Mouse (Mus musculus): ENCODE data around the gene Nfatc4.
A peak's percentile ranks its signal among the peaks of the same experiment; 100 is the strongest.

Gene Nfatc4

DNA sequence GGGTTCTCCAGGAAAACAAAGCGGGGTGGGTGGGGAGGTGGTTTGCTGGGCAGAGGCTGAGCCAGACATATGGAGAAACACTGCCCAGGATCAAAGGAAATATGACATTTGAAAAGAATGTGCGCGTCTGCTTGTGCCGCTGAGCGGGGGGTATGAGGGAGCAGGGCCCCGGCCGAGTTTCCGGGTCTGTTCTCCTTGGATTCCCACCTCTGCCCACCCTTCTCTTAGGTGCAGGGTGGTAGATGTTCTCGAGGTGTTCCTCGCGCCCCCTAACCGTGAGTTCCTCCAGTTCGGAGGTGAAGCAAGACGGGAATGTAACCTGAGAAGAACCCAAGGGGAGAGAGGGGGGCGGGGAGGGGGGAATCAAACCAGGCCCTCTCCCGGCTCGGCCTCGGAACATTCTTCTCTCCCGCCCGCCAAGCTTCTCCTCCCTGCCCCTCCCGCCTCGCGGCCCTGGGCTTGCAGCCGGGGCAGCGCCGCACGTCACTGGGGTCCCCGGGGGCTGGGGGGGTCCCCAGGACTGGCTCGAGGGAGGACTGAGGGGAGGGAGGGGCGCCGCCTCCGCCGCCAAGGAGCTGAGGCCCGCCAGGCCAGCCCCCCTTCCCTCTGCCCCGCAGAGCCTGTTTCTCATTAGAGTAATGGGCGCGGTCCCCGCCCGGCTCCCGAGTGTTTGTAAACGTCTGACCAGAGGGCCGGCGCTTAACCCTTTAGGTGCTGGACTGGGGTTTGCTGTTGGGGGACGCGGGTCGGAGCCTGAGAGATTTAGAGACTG lies at the start of gene Nfatc4:
TSS of gene Nfatc4 (plus strand) at position 154 of the 772 bp plus-strand sequence.
- DNase-seq = peak; percentile 16

DNA sequence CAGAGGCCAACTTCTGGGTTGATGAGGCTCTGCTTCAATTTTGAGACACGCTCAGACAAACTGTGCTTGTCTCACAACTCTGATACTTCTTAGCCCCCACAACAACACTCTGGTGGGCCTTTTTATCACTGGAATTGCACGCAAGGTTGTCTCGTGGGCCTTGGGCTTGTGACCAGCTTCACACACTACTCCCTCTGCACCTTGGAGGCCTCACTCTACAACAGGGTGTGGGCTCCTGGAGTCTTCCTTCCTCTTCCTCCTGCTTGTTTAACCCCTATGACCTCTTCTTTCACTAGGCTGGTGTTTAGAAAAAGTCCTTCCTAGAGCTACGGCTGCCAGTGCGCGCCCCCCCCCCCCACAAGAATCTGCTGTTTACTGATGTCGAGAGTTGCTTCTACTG lies 46.2 kb upstream of the Nfatc4 start:
- no peak for DNase-seq

GRCm38 (mm10) chr14:55777176-55777575 lies 45.8 kb upstream of the Nfatc4 start:
- no peak for DNase-seq

- DNase-seq = no peak
These were observed 45.1 kb upstream of the Nfatc4 start for GRCm38 (mm10) chr14:55777806-55778205.

DNA sequence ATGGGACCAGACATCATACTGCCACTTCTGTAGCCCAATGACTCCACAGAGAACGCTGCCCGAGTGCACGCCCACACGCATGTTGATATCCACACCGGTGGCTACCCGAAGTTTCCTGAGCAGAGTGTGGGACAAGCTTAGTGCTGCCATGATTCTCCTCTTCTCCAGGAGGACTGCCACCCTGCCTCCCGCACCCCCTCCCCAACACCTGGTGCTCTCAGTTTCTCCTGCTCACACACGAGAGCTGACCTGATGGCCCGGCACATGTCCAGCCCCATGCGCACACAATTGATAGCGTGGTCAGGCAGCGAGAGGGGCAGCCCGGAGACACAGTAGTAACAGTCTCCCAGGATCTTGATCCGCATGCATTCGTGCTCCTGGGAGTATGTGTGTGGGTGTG lies 44.3 kb upstream of the Nfatc4 start:
- DNase-seq = no peak

- no peak for DNase-seq
These were observed 43.3 kb upstream of the Nfatc4 start for GRCm38 (mm10) chr14:55779656-55780055.

DNA sequence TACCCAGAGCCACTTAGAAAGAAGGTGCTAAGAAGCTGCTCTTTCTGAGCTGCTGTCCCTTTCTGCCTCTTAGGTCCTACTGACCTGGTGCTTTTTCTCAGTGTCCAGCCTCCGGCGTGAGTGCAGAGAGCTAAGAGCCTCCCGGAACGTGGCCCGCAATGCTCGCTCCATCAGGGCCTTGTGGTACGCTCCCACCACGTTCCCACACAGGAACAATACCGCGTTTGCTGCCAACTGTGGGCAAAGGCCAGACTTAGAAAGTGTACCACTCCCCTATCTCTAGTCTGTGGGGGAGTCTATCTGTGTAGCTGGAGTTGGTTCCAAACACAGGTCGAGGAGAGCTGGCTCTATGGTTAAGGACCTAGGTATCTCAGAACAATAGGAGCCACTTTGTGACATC lies 42.2 kb upstream of the Nfatc4 start:
- DNase-seq = no peak

GRCm38 (mm10) chr14:55781310-55781709 lies 41.6 kb upstream of the Nfatc4 start:
- DNase-seq = peak; percentile 62

DNA sequence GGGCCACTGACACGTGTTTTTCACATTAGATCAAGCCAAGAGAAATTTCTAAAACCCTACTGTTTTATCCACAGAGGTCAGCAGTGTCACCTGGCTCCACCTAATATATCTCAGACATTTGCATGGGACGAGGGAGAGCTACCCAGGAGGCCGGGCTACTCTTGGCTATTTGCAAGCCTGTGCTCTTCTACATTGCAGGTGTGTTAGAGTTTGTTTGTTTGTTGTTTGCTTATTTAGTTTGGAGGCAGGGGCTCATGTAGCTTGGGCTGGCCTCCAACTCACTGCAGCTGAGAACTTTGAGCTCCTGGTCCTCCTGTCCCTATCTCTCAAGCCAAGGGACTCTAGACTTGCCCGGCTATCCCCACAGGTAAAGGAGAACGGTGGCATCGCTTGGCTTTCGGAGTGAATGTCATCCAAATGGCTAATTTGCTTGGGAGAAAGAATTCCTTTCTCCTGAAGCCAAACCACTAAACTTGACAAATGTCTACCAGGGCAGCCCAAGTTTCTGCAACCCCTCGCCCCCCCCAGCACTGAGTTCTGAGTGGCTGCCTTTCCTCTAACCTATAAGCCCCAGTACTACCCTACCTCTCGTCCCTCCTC lies 40.5 kb upstream of the Nfatc4 start:
- DNase-seq = no peak

DNA sequence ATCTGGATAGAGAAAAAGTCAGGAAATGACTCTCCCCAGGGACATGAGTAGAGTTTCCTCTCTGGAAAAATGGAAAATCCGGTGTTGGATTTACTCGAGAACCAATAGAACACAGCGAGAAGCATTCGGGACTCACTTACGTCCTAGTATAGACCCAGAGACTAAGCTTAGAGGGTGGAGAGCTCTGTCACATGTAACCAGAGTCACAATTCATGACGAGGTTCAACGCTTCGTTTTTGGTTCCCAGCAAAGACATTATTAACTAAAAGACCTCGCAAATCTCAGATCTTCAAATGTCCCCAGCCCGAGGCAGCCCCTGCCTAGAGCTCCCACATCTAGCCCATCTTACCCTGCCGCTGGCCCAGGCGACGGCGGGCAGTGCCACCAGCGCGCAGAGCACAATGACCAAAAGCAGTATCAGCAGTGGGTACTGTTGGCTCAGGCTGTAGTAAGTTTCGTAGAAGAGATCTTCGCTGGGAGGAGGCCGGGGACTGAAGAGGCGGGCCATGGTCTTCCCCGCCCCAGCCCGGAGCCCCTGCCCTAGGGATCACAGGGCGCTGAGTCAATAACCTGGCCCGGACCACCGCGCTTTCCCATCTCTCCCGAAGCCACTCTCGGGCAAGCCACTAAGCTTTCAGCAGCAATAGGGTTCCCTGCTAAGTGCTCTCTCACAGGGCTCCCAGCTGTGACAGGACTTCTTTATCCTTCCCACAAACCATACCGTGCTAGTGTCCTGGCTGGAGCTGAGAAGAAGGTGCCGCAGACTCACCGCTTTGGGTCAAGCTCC lies 39.6 kb upstream of the Nfatc4 start:
- no peak for DNase-seq

DNA sequence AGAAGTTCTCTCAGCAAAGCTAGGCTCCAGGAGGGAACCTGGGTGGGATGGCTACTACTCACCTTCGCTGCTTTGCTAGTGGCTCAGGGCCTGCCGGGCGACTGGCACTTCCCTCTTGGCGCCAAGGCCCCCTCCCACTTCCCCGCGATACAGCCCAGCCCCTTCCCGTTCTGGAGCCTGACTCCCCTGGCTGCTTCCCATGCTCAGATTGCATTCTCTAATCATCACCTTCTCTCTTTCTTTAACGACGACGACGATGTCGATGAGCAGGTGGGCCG lies 39.0 kb upstream of the Nfatc4 start, which contains the start of gene Adcy4:
TSS of gene Adcy4 (minus strand) at position 138 of the 278 bp plus-strand sequence.
- DNase-seq = no peak

DNA sequence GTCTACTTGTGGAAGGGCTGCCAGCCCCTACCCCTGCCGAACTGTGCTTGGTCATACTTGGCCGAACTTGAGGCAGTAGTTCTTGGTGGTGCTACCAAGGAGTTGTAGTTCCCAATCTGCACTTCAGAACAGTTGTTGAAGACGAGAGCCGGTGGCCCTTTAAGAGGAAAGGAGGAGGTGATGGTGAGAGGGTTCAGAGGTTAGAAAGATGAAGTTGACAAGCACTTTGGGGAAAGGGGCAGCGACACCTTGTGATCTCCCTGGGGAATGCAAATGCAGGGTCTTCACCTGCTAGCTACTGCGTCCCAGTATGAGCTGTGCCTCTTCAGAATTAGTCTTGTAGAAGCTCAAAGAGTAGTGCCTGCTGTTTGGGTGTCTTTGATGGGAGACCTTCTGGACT lies 37.7 kb upstream of the Nfatc4 start:
- no peak for DNase-seq

GRCm38 (mm10) chr14:55787731-55788130 lies 35.2 kb upstream of the Nfatc4 start:
- no peak for DNase-seq

DNA sequence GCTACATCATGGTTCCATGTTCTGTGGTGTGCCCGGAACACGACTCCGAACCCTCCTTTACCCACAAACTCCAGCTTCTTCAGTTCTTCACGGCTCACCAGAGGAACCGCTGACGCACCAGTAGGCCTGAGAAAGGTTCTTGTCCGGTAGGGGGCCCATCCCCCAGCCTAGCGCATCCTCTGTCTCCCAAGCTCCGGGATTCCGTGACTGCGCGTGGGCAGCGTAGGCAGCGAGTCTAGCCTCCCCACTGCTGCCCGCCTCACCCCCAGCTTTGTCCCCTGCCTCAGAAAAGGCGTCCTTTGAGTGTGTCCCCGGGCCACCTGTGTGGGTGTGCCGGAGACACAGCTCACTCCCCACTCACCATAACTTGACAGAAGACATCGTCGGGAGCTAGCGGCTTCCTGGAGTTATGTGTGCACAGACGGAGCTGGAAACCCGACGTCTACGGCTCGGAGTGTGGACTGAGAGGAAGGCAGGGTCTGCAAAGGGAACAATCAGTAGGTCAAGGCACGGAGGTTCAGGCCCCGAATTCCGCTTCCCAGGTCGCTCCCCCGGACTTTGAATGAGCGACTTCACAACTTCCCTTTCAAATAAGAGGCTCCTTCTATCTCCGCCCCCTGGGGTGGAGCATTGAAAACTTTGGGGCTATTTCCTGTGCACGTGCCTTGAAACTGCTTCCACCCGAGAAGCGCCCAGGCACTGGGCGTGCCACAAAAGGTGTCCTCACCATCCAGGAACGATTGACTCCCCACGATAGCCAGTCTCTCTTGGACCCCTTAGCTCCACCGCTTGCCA lies 34.5 kb upstream of the Nfatc4 start, which contains the start of gene Ripk3:
TSS of gene Ripk3 (minus strand) at position 610 of the 795 bp plus-strand sequence.
- no peak for DNase-seq

GRCm38 (mm10) chr14:55793461-55793860 lies 29.5 kb upstream of the Nfatc4 start:
- no peak for DNase-seq

DNA sequence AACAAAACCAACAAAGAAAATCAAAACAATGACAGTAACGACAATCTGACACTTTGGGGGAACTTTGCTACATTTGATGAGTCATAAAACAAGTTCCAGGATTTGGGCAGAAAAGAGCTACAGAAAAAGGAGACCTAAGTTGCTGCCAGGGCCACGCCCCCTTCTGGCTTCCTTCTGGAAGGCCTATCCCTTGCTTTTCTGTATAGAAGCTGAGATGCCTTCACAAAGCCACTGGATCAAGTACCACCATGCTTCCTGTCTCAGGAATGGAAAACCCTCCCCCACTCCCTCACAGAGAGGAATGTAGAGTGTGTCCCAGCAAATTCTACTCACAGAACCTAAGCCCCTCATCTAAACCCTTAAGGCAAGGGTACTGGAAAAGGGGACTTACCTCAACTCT lies 29.0 kb upstream of the Nfatc4 start:
- DNase-seq = no peak

DNA sequence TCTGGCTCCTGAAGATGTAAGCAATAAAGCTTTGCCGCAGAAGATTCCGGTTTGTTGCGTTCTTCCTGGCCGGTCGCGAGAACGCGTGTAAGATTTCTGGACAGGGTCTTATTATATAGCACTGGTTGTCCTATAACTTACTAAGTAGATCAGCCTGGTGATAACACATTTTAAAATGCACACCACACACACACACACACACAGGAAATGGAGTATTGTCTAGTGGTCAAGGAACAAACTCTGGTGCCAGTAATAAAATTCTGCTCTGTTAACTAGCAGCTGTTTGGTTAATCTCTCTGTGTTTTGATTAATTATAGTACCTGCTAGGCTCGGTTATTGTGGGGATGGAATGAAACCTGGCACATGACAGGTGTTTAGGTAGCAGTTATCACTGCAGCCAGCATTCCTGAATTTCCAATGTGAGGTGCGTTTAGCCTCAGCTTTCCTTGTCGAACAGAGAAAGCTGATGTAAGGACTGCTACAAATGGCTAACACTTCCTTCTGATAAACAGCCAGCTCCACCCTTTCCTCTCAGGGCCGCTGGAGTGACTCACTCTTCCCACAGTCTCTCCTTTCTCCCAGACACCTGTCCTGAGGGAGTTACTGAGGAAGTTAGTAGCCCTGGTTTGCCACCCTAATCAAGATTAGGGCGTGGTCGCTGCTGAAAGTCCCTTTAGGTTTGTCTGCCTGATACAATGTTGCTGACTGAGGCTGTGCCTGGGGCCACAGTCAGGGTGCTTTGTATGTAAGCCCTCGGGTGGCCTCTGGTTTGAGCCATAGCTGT lies 27.4 kb upstream of the Nfatc4 start:
- DNase-seq = no peak

DNA sequence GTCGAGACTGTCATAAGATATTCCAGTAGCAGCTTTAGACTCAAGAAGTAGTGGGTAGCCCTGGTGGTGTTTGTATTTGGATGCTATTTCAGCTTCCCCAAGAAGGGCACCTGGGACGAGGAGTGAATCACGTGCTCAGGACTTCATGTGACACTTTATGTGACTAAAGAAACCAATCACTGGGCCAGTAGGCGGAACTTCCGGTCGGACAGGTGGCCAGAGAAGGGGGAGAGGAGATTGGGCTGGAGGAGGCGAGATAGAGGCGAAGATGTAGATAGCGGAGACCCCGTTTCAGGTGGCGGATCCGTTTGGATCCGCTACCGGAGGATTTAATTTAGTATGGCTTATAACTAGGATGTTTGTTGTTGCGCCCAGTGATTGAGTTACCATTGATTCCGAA lies 8.1 kb upstream of the Nfatc4 start:
- peak; percentile 86 for DNase-seq

- DNase-seq = peak; percentile 40
These were observed 7.6 kb upstream of the Nfatc4 start for GRCm38 (mm10) chr14:55815310-55815751.

DNA sequence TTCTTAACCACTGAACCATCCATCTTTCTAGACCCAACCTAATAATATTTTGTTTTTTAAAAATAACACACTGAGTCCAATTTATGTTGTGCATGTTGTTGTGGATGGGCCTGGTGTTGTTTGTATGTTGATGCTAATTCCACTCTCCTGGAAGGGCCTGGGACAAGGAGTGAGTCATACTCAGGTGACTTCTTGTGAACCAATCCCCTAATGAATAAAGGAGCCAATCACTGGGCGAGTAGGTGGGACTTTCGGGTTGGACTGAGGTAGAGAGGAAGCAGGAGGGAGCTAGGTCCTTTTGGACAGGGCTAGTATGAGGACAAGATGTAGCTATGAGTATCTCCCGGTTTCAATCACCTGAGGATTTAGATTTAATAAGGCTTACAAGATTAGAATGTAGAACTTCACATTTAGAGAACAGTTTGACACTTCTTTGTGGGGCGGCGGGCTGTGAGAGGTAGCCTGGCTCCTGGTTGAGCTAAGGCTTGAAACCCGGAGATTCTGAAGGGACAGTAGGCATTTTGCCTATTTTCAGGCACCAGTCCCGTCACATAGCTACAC lies 3.0 kb upstream of the Nfatc4 start:
- DNase-seq = no peak

GRCm38 (mm10) chr14:55820576-55820975 lies 2.4 kb upstream of the Nfatc4 start:
- DNase-seq = no peak

Data from cerebellum, adult 9-11 months (tissue).